ENCODE assay signal across 16 mouse cellular contexts in the genomic region with DNA sequence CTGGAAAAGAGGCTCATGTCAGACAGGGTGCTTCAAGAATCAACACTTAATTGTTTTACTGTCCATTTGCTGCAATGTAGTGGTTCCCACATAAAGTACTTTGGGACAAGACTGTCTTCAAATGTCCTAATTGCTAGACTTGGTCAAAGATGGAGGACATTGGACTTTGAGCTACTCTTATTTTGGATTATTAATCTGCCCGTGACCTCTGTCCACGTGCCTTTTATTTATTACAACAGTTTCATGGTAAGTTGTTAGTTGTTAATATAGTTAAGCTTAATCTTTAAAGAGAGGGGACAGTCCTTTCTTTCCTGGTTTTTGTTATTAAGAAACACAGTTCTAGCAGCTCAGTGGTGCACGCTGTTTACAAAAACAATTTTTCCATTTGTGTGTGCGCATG.
"Had no signal": no experiment of that assay in that cellular context is flagged by ENCODE, and none has a peak within 500 bp of the region (broad histone marks: within the 10 kb centered on the region; RNA-seq: fewer than 3 reads in every experiment).

No protein-coding gene starts in this region.

- H3K4me2 ChIP-seq: neural tube, embryonic 13.5 days; neural tube, embryonic 15.5 days; stomach, embryonic 15.5 days had no signal

- H3K27me3 ChIP-seq: neural tube, embryonic 13.5 days; neural tube, embryonic 15.5 days; stomach, embryonic 15.5 days had no signal

- DNase-seq: retina, postnatal 1 day; right cerebral cortex, adult 18-20 months; right cerebral cortex, postnatal 14 days; right cerebral cortex, postnatal 25 days; right cerebral cortex, postnatal 4 days; spleen, adult 18-20 months; thymus, adult 18-20 months; thymus, adult 2 months; thymus, postnatal 14 days; thymus, postnatal 25 days; thymus, postnatal 36 days; thymus, postnatal 4 days had no signal

- H3K9ac ChIP-seq: neural tube, embryonic 13.5 days; neural tube, embryonic 15.5 days; stomach, embryonic 15.5 days had no signal

- H3K9me3 ChIP-seq: neural tube, embryonic 13.5 days; neural tube, embryonic 15.5 days; stomach, embryonic 15.5 days had no signal

- H3K27ac ChIP-seq: neural tube, embryonic 13.5 days; neural tube, embryonic 15.5 days; stomach, embryonic 15.5 days; stomach, postnatal 0 days had no signal

- H3K4me1 ChIP-seq: neural tube, embryonic 13.5 days; neural tube, embryonic 15.5 days; stomach, embryonic 15.5 days had no signal

- H3K4me3 ChIP-seq: neural tube, embryonic 13.5 days; neural tube, embryonic 15.5 days; stomach, embryonic 15.5 days had no signal

- H3K36me3 ChIP-seq: neural tube, embryonic 13.5 days; neural tube, embryonic 15.5 days; stomach, embryonic 15.5 days had no signal
